Mouse (Mus musculus) heart, adult 2 months (tissue): ENCODE measurements around the gene Grik3. TPM values are rescaled to one million over a fixed set of nuclear protein-coding genes. Genes with fewer than 3 reads are reported as not detected.

Source experiments
- DNase-seq, 2 experiments: peaks; one replicate each; pipeline ENCODE4 v3.0.0; 2021
- H3K27ac ChIP-seq: fragments of 200-600 bp; 2 replicates; pipeline ENCODE4 v1.8.1; 2022
- H3K27me3 ChIP-seq: fragments of 200-500 bp; 2 replicates; pipeline ENCODE4 v1.6.1; 2012; ENCODE audit warnings: mild to moderate bottlenecking, low read length, inconsistent platforms, mixed read lengths; ENCODE audit not compliant: control insufficient read depth, insufficient read depth
- H3K36me3 ChIP-seq: fragments of 200-500 bp; 2 replicates; pipeline ENCODE4 v1.6.1; 2012; ENCODE audit warnings: low read length, inconsistent platforms; ENCODE audit not compliant: control insufficient read depth, insufficient read depth
- H3K4me1 ChIP-seq: fragments of 200-500 bp; 2 replicates; pipeline ENCODE4 v1.6.1; 2011; ENCODE audit warnings: low read length; ENCODE audit not compliant: control insufficient read depth, insufficient read depth
- H3K4me3 ChIP-seq: fragments of 200-600 bp; 2 replicates; pipeline ENCODE4 v1.8.1; 2022
- H3K79me2 ChIP-seq: fragments of 200-500 bp; replicated peaks from 2 replicates; pipeline ENCODE4 v1.6.1; 2012; ENCODE audit warnings: mild to moderate bottlenecking, inconsistent platforms, low read length, moderate library complexity, mixed read lengths; ENCODE audit not compliant: control insufficient read depth, insufficient read depth
- H3K9ac ChIP-seq: fragments of 200-500 bp; 2 replicates; pipeline ENCODE4 v1.6.1; 2012; ENCODE audit warnings: low read depth, mild to moderate bottlenecking, control low read depth, inconsistent platforms, low read length, mixed read lengths
- CTCF ChIP-seq: fragments of 200-600 bp; IDR thresholded peaks from 2 replicates; pipeline ENCODE4 v1.8.1; 2022; ENCODE audit warnings: antibody characterized with exemption, mild to moderate bottlenecking, moderate library complexity
- EP300 ChIP-seq: fragments of 200-500 bp; IDR thresholded peaks from 2 replicates; pipeline ENCODE4 v1.6.1; 2011; ENCODE audit warnings: low read depth, low read length, control low read depth; ENCODE audit not compliant: insufficient read depth
- POLR2A ChIP-seq: fragments of 200-500 bp; IDR thresholded peaks from 2 replicates; pipeline ENCODE4 v1.6.1; 2011; ENCODE audit warnings: mild to moderate bottlenecking, low read depth, low read length, control low read depth; ENCODE audit not compliant: insufficient read depth
- WGBS: fragments of 180-500 bp; shearing (Covaris S2); methylation state at CpG from one replicate; pipeline ENCODE4 v1.1.7; 2018; 5-methylcytosine and 5-hydroxymethylcytosine counted together
- intact Hi-C: fragments of 180-260 bp; cut with DNase I; formaldehyde crosslinking; loops from one replicate; pipeline ENCODE4 v1.15.1; 2025
- microRNA-seq, 2 experiments: library from miRNA; unstranded; fragments of <30 nt; microRNA quantifications; one replicate each; pipeline ENCODE4 v1.2.0; 2021
- polyA plus RNA-seq: library from polyadenylated mRNA; depleted of rRNA; stranded (reverse); fragments of >200 nt; gene quantifications from 2 replicates; pipeline ENCODE4 v1.2.3, GENCODE M21; 2012
- total RNA-seq, 2 experiments: library from RNA; stranded (reverse); gene quantifications; 2 replicates each; pipeline ENCODE4 v1.2.3; 2021

The Grik3 gene
- total and polyA plus RNA-seq, 3 experiments, result 0.14 to 0.25 (median 0.21) TPM

- H3K4me1 ChIP-seq, result no peaks in the 10 kb centered on the region
- peak in 1 of 2 experiments; percentile 7 for DNase-seq
- no peak for TF ChIP-seq POLR2A
- no peak for TF ChIP-seq CTCF
- no peak for TF ChIP-seq EP300
- H3K36me3 ChIP-seq, result no peaks in the 10 kb centered on the region
- no peak overlapping the region for H3K27ac ChIP-seq
- H3K4me3 ChIP-seq, result no peak overlapping the region
- 0 out of 2 replicates have a peak, but pooled peaks cover 1% of the 10 kb centered on the region for H3K27me3 ChIP-seq
- 69% methylated on average over 5 of the region's 5 CpGs for WGBS
- intact Hi-C loops, result no loop called here
- no peak overlapping the region for H3K9ac ChIP-seq
- H3K79me2 ChIP-seq, result no peaks in the 10 kb centered on the region
These were observed 265.9 kb downstream of the Grik3 start for GRCm38 (mm10) chr4:125756393-125756792.

GRCm38 (mm10) chr4:125760326-125760725 is 269.8 kb downstream of the Grik3 start:
- no peak overlapping the region for H3K27ac ChIP-seq
- H3K4me1 ChIP-seq, result no peaks in the 10 kb centered on the region
- no peaks in the 10 kb centered on the region for H3K79me2 ChIP-seq
- H3K36me3 ChIP-seq, result no peaks in the 10 kb centered on the region
- H3K27me3 ChIP-seq, result no peaks in the 10 kb centered on the region
- WGBS, result 76% methylated on average over 4 of the region's 4 CpGs
- H3K4me3 ChIP-seq, result no peak overlapping the region
- H3K9ac ChIP-seq, result no peak overlapping the region
- TF ChIP-seq EP300 (no peak), POLR2A (no peak)
- intact Hi-C loops, result no loop called here
- peak in 1 of 2 experiments; percentile 2 for DNase-seq

GRCm38 (mm10) chr4:125763056-125763455 is 272.6 kb downstream of the Grik3 start:
- Histone ChIP-seq H3K27me3 (no peaks in the 10 kb centered on the region), H3K9ac (no peak overlapping the region), H3K27ac (no peak overlapping the region), H3K36me3 (no peaks in the 10 kb centered on the region), H3K4me1 (no peaks in the 10 kb centered on the region), H3K79me2 (no peaks in the 10 kb centered on the region), H3K4me3 (no peak overlapping the region)
- no peak for TF ChIP-seq CTCF
- TF ChIP-seq EP300, result no peak
- no peak for TF ChIP-seq POLR2A
- no peak for DNase-seq
- intact Hi-C loops, result no loop called here
- WGBS, result 77% methylated on average over 5 of the region's 5 CpGs

Small RNAs within 50 kb of the gene (microRNA-seq; reads per million reads assigned to microRNA genes)
- 0 reads per million in 2 experiments for gene Mir692-2
